Mouse (Mus musculus) neural tube, embryonic 14.5 days (tissue): ENCODE measurements at regions not wholly inside any gene's neighbourhood (a gene's known extent, or its start where the extent isn't known, plus 50 kb on each side); places are given as distances from the start of the nearest gene placed in this dataset.

Experiments used
- ATAC-seq: fragments of 200-750 bp; cut with Nextera tagmentation; 2 replicates; pipeline ENCODE4 v1.8.0; 2017; ENCODE audit warnings: low read depth, mild to moderate bottlenecking, moderate TSS enrichment, moderate library complexity
- H3K27ac ChIP-seq: fragments of 300-500 bp; sonication (generic); 2 replicates; pipeline ENCODE4 v1.5.1; 2014; ENCODE audit warnings: low read depth, mild to moderate bottlenecking, control low read depth, low read length, moderate library complexity, mixed read lengths
- H3K27me3 ChIP-seq: fragments of 300-500 bp; sonication (generic); 2 replicates; pipeline ENCODE4 v1.6.1; 2014; ENCODE audit warnings: low read length; ENCODE audit not compliant: control insufficient read depth, insufficient read depth
- H3K36me3 ChIP-seq: fragments of 300-500 bp; sonication (generic); 2 replicates; pipeline ENCODE4 v1.6.1; 2014; ENCODE audit warnings: low read length, mixed read lengths; ENCODE audit not compliant: control insufficient read depth, insufficient read depth
- H3K4me1 ChIP-seq: fragments of 300-500 bp; sonication (generic); 2 replicates; pipeline ENCODE4 v1.6.1; 2014; ENCODE audit warnings: low read length; ENCODE audit not compliant: control insufficient read depth, insufficient read depth
- H3K4me2 ChIP-seq: fragments of 300-500 bp; sonication (generic); 2 replicates; pipeline ENCODE4 v1.6.1; 2014; ENCODE audit warnings: mild to moderate bottlenecking, low read depth, low read length, control low read depth
- H3K4me3 ChIP-seq: fragments of 300-500 bp; sonication (generic); 2 replicates; pipeline ENCODE4 v1.5.1; 2014; ENCODE audit warnings: low read depth, low read length, control low read depth, mixed read lengths
- H3K9ac ChIP-seq: fragments of 300-500 bp; sonication (generic); replicated peaks from 2 replicates; pipeline ENCODE4 v1.6.1; 2014; ENCODE audit warnings: low read depth, mild to moderate bottlenecking, control low read depth, low read length, mixed read lengths
- H3K9me3 ChIP-seq: fragments of 300-500 bp; sonication (generic); 2 replicates; pipeline ENCODE4 v1.6.1; 2016; ENCODE audit warnings: low read length; ENCODE audit not compliant: control insufficient read depth
- WGBS: fragments of 180-500 bp; shearing (Covaris S2); extraction: QIAGEN DNeasy Blood & Tissue Kit; methylation state at CpG from one replicate; pipeline ENCODE4 v1.1.7; 2014; 5-methylcytosine and 5-hydroxymethylcytosine counted together

GRCm38 (mm10) chr8:39695331-39695730 lies 979.5 kb upstream of the Adam24 start:
- whole genome bisulfite sequencing = 76% methylated on average over 3 of the region's 3 CpGs
- Histone ChIP-seq H3K27ac (no peak overlapping the region), H3K36me3 (no peaks in the 10 kb centered on the region), H3K27me3 (no peaks in the 10 kb centered on the region), H3K4me3 (no peak overlapping the region), H3K9me3 (no peaks in the 10 kb centered on the region), H3K4me1 (no peaks in the 10 kb centered on the region), H3K4me2 (no peak overlapping the region), H3K9ac (no peak overlapping the region)
- ATAC-seq = no peak

- Histone ChIP-seq H3K4me2 (no peak overlapping the region), H3K27ac (no peak overlapping the region), H3K36me3 (no peaks in the 10 kb centered on the region), H3K27me3 (no peaks in the 10 kb centered on the region), H3K4me1 (no peaks in the 10 kb centered on the region), H3K9me3 (no peaks in the 10 kb centered on the region), H3K4me3 (no peak overlapping the region), H3K9ac (no peak overlapping the region)
- WGBS = 91% methylated on average over 1 of the region's 1 CpGs
- no peak for ATAC-seq
These were observed 969.0 kb upstream of the Adam24 start for GRCm38 (mm10) chr8:39705843-39706242.

- no peaks in the 10 kb centered on the region for H3K4me1 ChIP-seq
- no peak overlapping the region for H3K4me3 ChIP-seq
- H3K36me3 ChIP-seq = no peaks in the 10 kb centered on the region
- no peak overlapping the region for H3K27ac ChIP-seq
- H3K27me3 ChIP-seq = no peaks in the 10 kb centered on the region
- no peak for ATAC-seq
- no peak overlapping the region for H3K4me2 ChIP-seq
- no peak overlapping the region for H3K9ac ChIP-seq
- H3K9me3 ChIP-seq = no peaks in the 10 kb centered on the region
These were observed 932.5 kb upstream of the Adam24 start for GRCm38 (mm10) chr8:39742377-39742776.

- H3K4me2 ChIP-seq = no peak overlapping the region
- no peaks in the 10 kb centered on the region for H3K9me3 ChIP-seq
- no peaks in the 10 kb centered on the region for H3K4me1 ChIP-seq
- no peak overlapping the region for H3K4me3 ChIP-seq
- ATAC-seq = no peak
- H3K9ac ChIP-seq = no peak overlapping the region
- H3K27ac ChIP-seq = no peak overlapping the region
- 80% methylated on average over 5 of the region's 5 CpGs for WGBS
- H3K36me3 ChIP-seq = no peaks in the 10 kb centered on the region
- no peaks in the 10 kb centered on the region for H3K27me3 ChIP-seq
These were observed 928.7 kb upstream of the Adam24 start for GRCm38 (mm10) chr8:39746225-39746624.

GRCm38 (mm10) chr8:39759905-39760304 lies 915.0 kb upstream of the Adam24 start:
- no peak for ATAC-seq
- Histone ChIP-seq H3K9me3 (no peaks in the 10 kb centered on the region), H3K36me3 (no peaks in the 10 kb centered on the region), H3K27ac (no peak overlapping the region), H3K27me3 (no peaks in the 10 kb centered on the region), H3K9ac (no peak overlapping the region), H3K4me3 (no peak overlapping the region), H3K4me2 (no peak overlapping the region), H3K4me1 (no peaks in the 10 kb centered on the region)

GRCm38 (mm10) chr8:39779449-39779848 lies 895.4 kb upstream of the Adam24 start:
- ATAC-seq = peak; percentile 49; the same call in 1 of the 2 replicates
- no peak overlapping the region for H3K4me2 ChIP-seq
- 43% methylated on average over 6 of the region's 6 CpGs for WGBS

GRCm38 (mm10) chr8:39780169-39780568 lies 894.7 kb upstream of the Adam24 start:
- no peak for ATAC-seq
- no peak overlapping the region for H3K27ac ChIP-seq
- H3K4me1 ChIP-seq = no peaks in the 10 kb centered on the region
- whole genome bisulfite sequencing = 88% methylated on average over 4 of the region's 4 CpGs
- H3K27me3 ChIP-seq = no peaks in the 10 kb centered on the region
- H3K4me3 ChIP-seq = no peak overlapping the region
- H3K4me2 ChIP-seq = no peak overlapping the region
- no peaks in the 10 kb centered on the region for H3K36me3 ChIP-seq
- H3K9ac ChIP-seq = no peak overlapping the region
- no peaks in the 10 kb centered on the region for H3K9me3 ChIP-seq

More at GRCm38 (mm10) chr8:39779449-39779848, 895.4 kb upstream of the Adam24 start:
- Histone ChIP-seq H3K9ac (no peak overlapping the region), H3K27ac (no peak overlapping the region), H3K9me3 (no peaks in the 10 kb centered on the region), H3K27me3 (no peaks in the 10 kb centered on the region), H3K36me3 (no peaks in the 10 kb centered on the region), H3K4me3 (no peak overlapping the region), H3K4me1 (no peaks in the 10 kb centered on the region)

- Histone ChIP-seq H3K9me3 (no peaks in the 10 kb centered on the region), H3K27me3 (no peaks in the 10 kb centered on the region), H3K36me3 (no peaks in the 10 kb centered on the region), H3K27ac (no peak overlapping the region), H3K9ac (no peak overlapping the region), H3K4me2 (no peak overlapping the region), H3K4me1 (no peaks in the 10 kb centered on the region), H3K4me3 (no peak overlapping the region)
- ATAC-seq = no peak
- 74% methylated on average over 3 of the region's 3 CpGs for WGBS
These were observed 893.3 kb upstream of the Adam24 start for GRCm38 (mm10) chr8:39781424-39782161.

GRCm38 (mm10) chr8:39782162-39782530 lies 892.7 kb upstream of the Adam24 start:
- H3K4me2 ChIP-seq = no peak overlapping the region
- no peak for ATAC-seq
- WGBS = 84% methylated on average over 2 of the region's 2 CpGs

More at GRCm38 (mm10) chr8:39782162-39782530, 892.7 kb upstream of the Adam24 start:
- Histone ChIP-seq H3K9ac (no peak overlapping the region), H3K36me3 (no peaks in the 10 kb centered on the region), H3K4me3 (no peak overlapping the region), H3K4me1 (no peaks in the 10 kb centered on the region), H3K27ac (no peak overlapping the region), H3K9me3 (no peaks in the 10 kb centered on the region), H3K27me3 (no peaks in the 10 kb centered on the region)
